Mouse (Mus musculus): ENCODE measurements around the gene H2al1d. TPM values are rescaled to one million over a fixed set of nuclear protein-coding genes. Genes with fewer than 3 reads are reported as not detected.
"Not testable (repeated sequence)": the region's sequence is repeated elsewhere in the genome, so short reads cannot be mapped to it uniquely, and the experiment has no call there.

Gene H2al1d
- polyA plus RNA-seq, 1 experiment from 2014 or later, result not detected

DNA sequence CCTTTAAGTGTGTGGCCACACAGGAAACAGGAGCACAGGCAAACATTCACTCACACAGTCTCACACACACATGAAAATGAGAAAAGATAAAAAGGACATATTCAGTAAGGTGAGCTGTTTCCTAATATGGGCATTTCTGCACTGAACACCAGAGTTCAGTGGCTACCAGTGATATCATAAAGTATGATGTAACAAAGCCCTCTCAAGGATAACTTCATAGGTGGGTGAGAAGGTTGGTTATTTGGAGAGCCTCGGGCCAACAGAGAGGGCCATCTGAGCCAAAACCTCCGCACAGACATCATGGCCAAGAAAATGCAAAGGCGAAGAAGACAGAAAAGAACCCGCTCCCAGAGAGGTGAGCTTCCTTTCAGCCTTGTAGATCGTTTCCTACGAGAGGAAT lies 6.2 kb downstream of the H2al1d start, which contains the start of gene H2al1f:
Gene H2al1f, plus strand, starts transcription at position 301 of the 400 bp plus-strand sequence.
- H3K9ac ChIP-seq; H3K4me2 ChIP-seq (replicated peaks); H3K4me3 ChIP-seq; H3K4me1 ChIP-seq; H3K27me3 ChIP-seq; H3K9me3 ChIP-seq; ATAC-seq (ENCODE audit: low FRiP score, low read depth); H3K27ac ChIP-seq; H3K36me3 ChIP-seq: not testable (repeated sequence)
- no CpG with 5 or more reads among the region's 6 CpGs for WGBS

DNA sequence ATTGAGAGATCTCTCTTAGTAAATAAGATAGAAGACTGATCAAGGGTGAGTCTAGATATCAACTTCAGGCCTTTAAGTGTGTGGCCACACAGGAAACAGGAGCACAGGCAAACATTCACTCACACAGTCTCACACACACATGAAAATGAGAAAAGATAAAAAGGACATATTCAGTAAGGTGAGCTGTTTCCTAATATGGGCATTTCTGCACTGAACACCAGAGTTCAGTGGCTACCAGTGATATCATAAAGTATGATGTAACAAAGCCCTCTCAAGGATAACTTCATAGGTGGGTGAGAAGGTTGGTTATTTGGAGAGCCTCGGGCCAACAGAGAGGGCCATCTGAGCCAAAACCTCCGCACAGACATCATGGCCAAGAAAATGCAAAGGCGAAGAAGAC lies 9.3 kb downstream of the H2al1d start, which contains the start of gene H2al1g:
Gene H2al1g, plus strand, starts transcription at position 301 of the 400 bp plus-strand sequence.
- H3K9me3 ChIP-seq; H3K4me3 ChIP-seq; ATAC-seq (ENCODE audit: low FRiP score, low read depth); H3K27me3 ChIP-seq; H3K4me2 ChIP-seq (replicated peaks); H3K36me3 ChIP-seq; H3K27ac ChIP-seq; H3K4me1 ChIP-seq; H3K9ac ChIP-seq: not testable (repeated sequence)
- no CpG with 5 or more reads among the region's 3 CpGs for WGBS

DNA sequence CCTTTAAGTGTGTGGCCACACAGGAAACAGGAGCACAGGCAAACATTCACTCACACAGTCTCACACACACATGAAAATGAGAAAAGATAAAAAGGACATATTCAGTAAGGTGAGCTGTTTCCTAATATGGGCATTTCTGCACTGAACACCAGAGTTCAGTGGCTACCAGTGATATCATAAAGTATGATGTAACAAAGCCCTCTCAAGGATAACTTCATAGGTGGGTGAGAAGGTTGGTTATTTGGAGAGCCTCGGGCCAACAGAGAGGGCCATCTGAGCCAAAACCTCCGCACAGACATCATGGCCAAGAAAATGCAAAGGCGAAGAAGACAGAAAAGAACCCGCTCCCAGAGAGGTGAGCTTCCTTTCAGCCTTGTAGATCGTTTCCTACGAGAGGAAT lies 12.6 kb downstream of the H2al1d start, which contains the start of gene H2al1h:
Gene H2al1h, plus strand, starts transcription at position 301 of the 400 bp plus-strand sequence.
- not testable (repeated sequence) for ATAC-seq (ENCODE audit: low FRiP score, low read depth); H3K27me3 ChIP-seq; H3K9ac ChIP-seq; H3K4me2 ChIP-seq (replicated peaks); H3K4me3 ChIP-seq; H3K36me3 ChIP-seq; H3K27ac ChIP-seq; H3K4me1 ChIP-seq; H3K9me3 ChIP-seq
- no CpG with 5 or more reads among the region's 6 CpGs for WGBS

DNA sequence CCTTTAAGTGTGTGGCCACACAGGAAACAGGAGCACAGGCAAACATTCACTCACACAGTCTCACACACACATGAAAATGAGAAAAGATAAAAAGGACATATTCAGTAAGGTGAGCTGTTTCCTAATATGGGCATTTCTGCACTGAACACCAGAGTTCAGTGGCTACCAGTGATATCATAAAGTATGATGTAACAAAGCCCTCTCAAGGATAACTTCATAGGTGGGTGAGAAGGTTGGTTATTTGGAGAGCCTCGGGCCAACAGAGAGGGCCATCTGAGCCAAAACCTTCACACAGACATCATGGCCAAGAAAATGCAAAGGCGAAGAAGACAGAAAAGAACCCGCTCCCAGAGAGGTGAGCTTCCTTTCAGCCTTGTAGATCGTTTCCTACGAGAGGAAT lies 15.7 kb downstream of the H2al1d start, which contains the start of gene H2al1i:
Gene H2al1i, plus strand, starts transcription at position 301 of the 400 bp plus-strand sequence.
- H3K9ac ChIP-seq; H3K9me3 ChIP-seq; ATAC-seq (ENCODE audit: low FRiP score, low read depth); H3K27ac ChIP-seq; H3K4me2 ChIP-seq (replicated peaks); H3K4me3 ChIP-seq; H3K4me1 ChIP-seq; H3K27me3 ChIP-seq; H3K36me3 ChIP-seq: not testable (repeated sequence)
- WGBS, result 75% methylated on average over 3 of the region's 5 CpGs

DNA sequence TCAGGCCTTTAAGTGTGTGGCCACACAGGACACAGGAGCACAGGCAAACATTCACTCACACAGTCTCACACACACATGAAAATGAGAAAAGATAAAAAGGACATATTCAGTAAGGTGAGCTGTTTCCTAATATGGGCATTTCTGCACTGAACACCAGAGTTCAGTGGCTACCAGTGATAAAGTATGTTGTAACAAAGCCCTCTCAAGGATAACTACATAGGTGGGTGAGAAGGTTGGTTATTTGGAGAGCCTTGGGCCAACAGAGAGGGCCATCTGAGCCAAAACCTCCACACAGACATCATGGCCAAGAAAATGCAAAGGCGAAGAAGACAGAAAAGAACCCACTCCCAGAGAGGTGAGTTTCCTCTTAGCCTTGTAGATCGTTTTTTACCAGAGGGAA lies 18.9 kb downstream of the H2al1d start, which contains the start of gene H2al1j:
Gene H2al1j, plus strand, starts transcription at position 301 of the 400 bp plus-strand sequence.
- 86% methylated on average over 2 of the region's 2 CpGs for WGBS
- H3K36me3 ChIP-seq; H3K27ac ChIP-seq; H3K27me3 ChIP-seq; H3K9ac ChIP-seq; H3K4me1 ChIP-seq; H3K4me3 ChIP-seq; H3K4me2 ChIP-seq (replicated peaks); ATAC-seq (ENCODE audit: low FRiP score, low read depth); H3K9me3 ChIP-seq: not testable (repeated sequence)

DNA sequence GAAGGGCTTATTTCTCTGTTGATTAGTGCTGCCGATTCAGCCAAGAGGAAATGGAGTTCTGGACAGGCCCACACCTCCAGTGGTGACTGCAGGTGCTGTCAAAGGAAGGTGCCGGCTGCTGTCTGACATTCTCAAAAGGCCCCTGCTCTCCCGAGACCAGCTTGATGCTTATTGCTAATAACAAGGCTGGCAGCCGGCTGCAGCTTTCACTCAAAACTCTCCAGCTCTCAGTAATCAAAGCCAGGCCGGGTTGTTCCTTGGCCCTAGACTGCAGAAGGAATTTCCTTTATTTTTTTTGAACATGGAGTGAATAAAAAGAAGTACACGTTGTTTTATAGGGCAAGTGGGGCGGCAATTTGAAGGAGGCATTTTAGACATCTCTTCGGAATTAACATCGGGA lies 37.1 kb downstream of the H2al1d start:
- Histone ChIP-seq H3K4me2 (replicated peaks) (peak overlapping the region; percentile 37), H3K36me3 (no peaks in the 10 kb centered on the region), H3K9ac (no peak overlapping the region), H3K27me3 (peaks cover 35% of the 10 kb centered on the region), H3K27ac (peak overlapping the region; percentile 33; the same call in 1 of the 2 replicates), H3K4me3 (no peak overlapping the region), H3K4me1 (peaks cover 18% of the 10 kb centered on the region), H3K9me3 (no peaks in the 10 kb centered on the region)
- 30% methylated on average over 9 of the region's 9 CpGs for WGBS
- peak; percentile 54; the same call in 1 of the 2 replicates for ATAC-seq (ENCODE audit: low FRiP score, low read depth)

DNA sequence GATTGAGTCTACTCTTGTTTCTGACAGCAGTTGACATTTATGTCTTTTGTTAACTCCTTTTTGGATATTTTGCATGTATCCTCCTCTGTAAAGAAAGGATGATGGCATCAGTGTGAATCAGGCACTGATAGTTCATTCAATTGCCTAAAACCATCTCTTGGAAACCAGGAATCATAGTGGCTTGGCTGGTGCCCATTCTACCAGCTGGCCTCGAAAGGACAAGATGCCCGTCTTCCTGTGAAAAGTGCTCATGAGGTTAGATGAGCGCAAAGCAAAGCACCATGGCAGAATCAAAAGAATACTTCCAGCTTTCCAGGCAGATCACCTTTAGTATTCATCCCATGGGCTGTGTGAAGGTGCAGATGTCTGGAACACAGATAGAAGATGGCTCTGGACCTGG lies 38.1 kb downstream of the H2al1d start:
- Histone ChIP-seq H3K36me3 (no peaks in the 10 kb centered on the region), H3K27me3 (peaks cover 35% of the 10 kb centered on the region), H3K9me3 (no peaks in the 10 kb centered on the region), H3K27ac (no peak overlapping the region), H3K4me1 (peaks cover 18% of the 10 kb centered on the region), H3K4me2 (replicated peaks) (no peak overlapping the region), H3K9ac (no peak overlapping the region), H3K4me3 (no peak overlapping the region)
- 86% methylated on average over 3 of the region's 3 CpGs for WGBS
- no peak for ATAC-seq (ENCODE audit: low FRiP score, low read depth)

Other genes starting within 250 kb of the H2al1d start
- gene H2al1a, start 9.6 kb upstream of the H2al1d start, polyA plus RNA-seq (2015; fragmentation: Nextera tagmentation; extraction: Ambion mirVana), result not detected in 2 replicates
- gene H2al1b, start 6.4 kb upstream of the H2al1d start, polyA plus RNA-seq (2015; fragmentation: Nextera tagmentation; extraction: Ambion mirVana), result not detected in 2 replicates
- not detected in 2 replicates for gene H2al1c, start 3.2 kb upstream of the H2al1d start, polyA plus RNA-seq (2015; fragmentation: Nextera tagmentation; extraction: Ambion mirVana)
- not detected in 2 replicates for gene H2al1e, start 3.1 kb downstream of the H2al1d start, polyA plus RNA-seq (2015; fragmentation: Nextera tagmentation; extraction: Ambion mirVana)
- gene H2al1f, start 6.3 kb downstream of the H2al1d start, polyA plus RNA-seq (2015; fragmentation: Nextera tagmentation; extraction: Ambion mirVana), result not detected in 2 replicates
- gene H2al1g, start 9.4 kb downstream of the H2al1d start, polyA plus RNA-seq (2015; fragmentation: Nextera tagmentation; extraction: Ambion mirVana), result not detected in 2 replicates
- not detected in 2 replicates for gene H2al1h, start 12.7 kb downstream of the H2al1d start, polyA plus RNA-seq (2015; fragmentation: Nextera tagmentation; extraction: Ambion mirVana)
- not detected in 2 replicates for gene H2al1i, start 15.8 kb downstream of the H2al1d start, polyA plus RNA-seq (2015; fragmentation: Nextera tagmentation; extraction: Ambion mirVana)
- gene H2al1j, start 19.0 kb downstream of the H2al1d start, polyA plus RNA-seq (2015; fragmentation: Nextera tagmentation; extraction: Ambion mirVana), result not detected in 2 replicates